ENCODE assay signal across 7 mouse cellular contexts in genomic region chr17:33928251-33928947, GRCm38 (mm10). TPM values are rescaled to one million over a fixed set of nuclear protein-coding genes. Genes with fewer than 3 reads are reported as not detected.
DNase-seq lines count a peak whose midpoint lies in the region; ATAC-seq and TF ChIP-seq lines count a peak whose summit lies in the region.

No protein-coding gene starts in this region.

- ATAC-seq in lung, embryonic 15.5 days (ENCODE audit: borderline replicate concordance, extremely low read depth, low FRiP score, low TSS enrichment), result no peak
- ATAC-seq in forebrain, embryonic 11.5 days (replicated peaks; ENCODE audit: low FRiP score), result no peak
- no peak for ATAC-seq in limb, embryonic 11.5 days (ENCODE audit: insufficient number of reproducible peaks, low FRiP score, low TSS enrichment, low read depth)
- ATAC-seq in granulocyte monocyte progenitor cell, adult 5-6 weeks (replicated peaks; ENCODE audit: poor library complexity, severe bottlenecking), result no peak

- H3K36me3 ChIP-seq in lung, embryonic 15.5 days, result peaks cover 26% of the 10 kb centered on the region
- no peaks in the 10 kb centered on the region for H3K36me3 ChIP-seq in forebrain, embryonic 11.5 days (ENCODE audit: control insufficient read depth, insufficient read depth, low read length)
- 0 out of 2 replicates have a peak, but pooled peaks cover 2% of the 10 kb centered on the region for H3K36me3 ChIP-seq in limb, embryonic 11.5 days (ENCODE audit: control insufficient read depth, insufficient read depth, low read length)

- DNase-seq in lung, postnatal 14 days, result no peak
- no peak for DNase-seq in forebrain, embryonic 11.5 days (ENCODE audit: low spot score)
- no peak for DNase-seq in limb, embryonic 11.5 days (ENCODE audit: low spot score)
- no peak for DNase-seq in right cerebral cortex, postnatal 14 days

- H3K27me3 ChIP-seq in lung, embryonic 15.5 days, result no peaks in the 10 kb centered on the region
- no peaks in the 10 kb centered on the region for H3K27me3 ChIP-seq in forebrain, embryonic 11.5 days (ENCODE audit: control insufficient read depth, insufficient read depth, low read length)
- no peaks in the 10 kb centered on the region for H3K27me3 ChIP-seq in limb, embryonic 11.5 days (ENCODE audit: control insufficient read depth, insufficient read depth, low read length)

- no peaks in the 10 kb centered on the region for H3K9me3 ChIP-seq in lung, embryonic 15.5 days
- no peaks in the 10 kb centered on the region for H3K9me3 ChIP-seq in forebrain, embryonic 11.5 days (ENCODE audit: control insufficient read depth, low read length)
- no peaks in the 10 kb centered on the region for H3K9me3 ChIP-seq in limb, embryonic 11.5 days (ENCODE audit: control insufficient read depth, low read length)

- H3K27ac ChIP-seq in lung, embryonic 15.5 days, result 0 out of 2 replicates have a peak overlapping the region, but pooled peaks have one; percentile 98
- no peak overlapping the region for H3K27ac ChIP-seq in forebrain, embryonic 11.5 days (ENCODE audit: low read depth, low read length)
- no peak overlapping the region for H3K27ac ChIP-seq in limb, embryonic 11.5 days (replicated peaks; ENCODE audit: low read depth, low read length)
- H3K27ac ChIP-seq in olfactory bulb, adult 2 months (ENCODE audit: insufficient read depth, low read depth, low read length), result no peak overlapping the region

- WGBS in lung, embryonic 15.5 days, result 57% methylated on average over 21 of the region's 21 CpGs
- 66% methylated on average over 21 of the region's 21 CpGs for WGBS in forebrain, embryonic 11.5 days
- WGBS in limb, embryonic 11.5 days, result 64% methylated on average over 21 of the region's 21 CpGs
- WGBS in olfactory bulb, adult 2 months, result 55% methylated on average over 21 of the region's 21 CpGs

- H3K4me2 ChIP-seq in lung, embryonic 15.5 days, result peak overlapping the region; percentile 92
- peak overlapping the region; percentile 100 for H3K4me2 ChIP-seq in forebrain, embryonic 11.5 days (ENCODE audit: low read depth, low read length, severe bottlenecking)
- H3K4me2 ChIP-seq in limb, embryonic 11.5 days (ENCODE audit: low read depth, severe bottlenecking), result peak overlapping the region; percentile 99

- no peak for TF ChIP-seq CTCF in olfactory bulb, adult 2 months (IDR thresholded peaks at IDR 0.05; ENCODE audit: insufficient read depth, low read depth, low read length)

- H3K4me1 ChIP-seq in lung, embryonic 15.5 days, result peaks cover 23% of the 10 kb centered on the region
- H3K4me1 ChIP-seq in forebrain, embryonic 11.5 days (replicated peaks; ENCODE audit: control insufficient read depth, insufficient read depth, low read length), result peaks cover 13% of the 10 kb centered on the region; the same call in 1 of the 2 replicates
- H3K4me1 ChIP-seq in limb, embryonic 11.5 days (ENCODE audit: control insufficient read depth, insufficient read depth, low read length), result peaks cover 15% of the 10 kb centered on the region
- peaks cover 12% of the 10 kb centered on the region for H3K4me1 ChIP-seq in olfactory bulb, adult 2 months (ENCODE audit: control insufficient read depth, insufficient read depth, low read length)

- no peak for TF ChIP-seq POLR2A in olfactory bulb, adult 2 months (IDR thresholded peaks at IDR 0.05; ENCODE audit: insufficient read depth, low read depth, low read length)

- H3K4me3 ChIP-seq in lung, embryonic 15.5 days, result peak overlapping the region; percentile 79
- H3K4me3 ChIP-seq in forebrain, embryonic 11.5 days (ENCODE audit: low read depth, low read length), result peak overlapping the region; percentile 83
- H3K4me3 ChIP-seq in limb, embryonic 11.5 days (ENCODE audit: low read depth, low read length), result peak overlapping the region; percentile 91
- peak overlapping the region; percentile 77; the same call in 1 of the 2 replicates for H3K4me3 ChIP-seq in olfactory bulb, adult 2 months (ENCODE audit: insufficient read depth, low read depth, low read length)

- peak overlapping the region; percentile 79 for H3K9ac ChIP-seq in lung, embryonic 15.5 days
- H3K9ac ChIP-seq in forebrain, embryonic 11.5 days (ENCODE audit: low read length), result peak overlapping the region; percentile 84
- peak overlapping the region; percentile 73 for H3K9ac ChIP-seq in limb, embryonic 11.5 days (ENCODE audit: low read length)

RNA-seq across cellular contexts. Expression of gene Rgl2, which starts 0.9 kb away (rescaled TPM):
- polyA plus RNA-seq in lung, embryonic 15.5 days (2015; fragmentation: Nextera tagmentation; extraction: Ambion mirVana), result 47.7 and 57.8 TPM in 2 replicates
- 48.0 and 51.5 TPM in 2 replicates for polyA plus RNA-seq in forebrain, embryonic 11.5 days (2014; fragmentation: Nextera tagmentation; extraction: Ambion mirVana)
- 37.3 and 38.7 TPM in 2 replicates for polyA plus RNA-seq in limb, embryonic 11.5 days (2014; fragmentation: Nextera tagmentation; extraction: Ambion mirVana)
- polyA plus RNA-seq in olfactory bulb, adult 2 months (2012; ENCODE audit: insufficient read depth, insufficient read length, low replicate concordance, missing spikeins), result 671 TPM in 1 of 2 replicates, not detected in the other
- 44.6 and 78.3 TPM in 2 replicates for total RNA-seq in granulocyte monocyte progenitor cell, adult 5-6 weeks (2014; fragmentation: Nextera tagmentation)
- total RNA-seq in granulocyte monocyte progenitor cell, adult 5-6 weeks (2017), result 35.5 and 35.8 TPM in 2 replicates

RNA-seq across cellular contexts. Expression of gene Pfdn6, which starts 11.7 kb away (rescaled TPM):
- polyA plus RNA-seq in lung, embryonic 15.5 days (2015; fragmentation: Nextera tagmentation; extraction: Ambion mirVana), result 137 and 153 TPM in 2 replicates
- polyA plus RNA-seq in forebrain, embryonic 11.5 days (2014; fragmentation: Nextera tagmentation; extraction: Ambion mirVana), result 202 and 214 TPM in 2 replicates
- 208 and 212 TPM in 2 replicates for polyA plus RNA-seq in limb, embryonic 11.5 days (2014; fragmentation: Nextera tagmentation; extraction: Ambion mirVana)
- polyA plus RNA-seq in olfactory bulb, adult 2 months (2012; ENCODE audit: insufficient read depth, insufficient read length, low replicate concordance, missing spikeins), result not detected in 2 replicates
- 177 and 226 TPM in 2 replicates for total RNA-seq in granulocyte monocyte progenitor cell, adult 5-6 weeks (2014; fragmentation: Nextera tagmentation)
- 149 and 168 TPM in 2 replicates for total RNA-seq in granulocyte monocyte progenitor cell, adult 5-6 weeks (2017)

RNA-seq across cellular contexts. Expression of gene Wdr46, which starts 12.1 kb away (rescaled TPM):
- polyA plus RNA-seq in lung, embryonic 15.5 days (2015; fragmentation: Nextera tagmentation; extraction: Ambion mirVana), result 33.1 and 34.2 TPM in 2 replicates
- polyA plus RNA-seq in forebrain, embryonic 11.5 days (2014; fragmentation: Nextera tagmentation; extraction: Ambion mirVana), result 42.6 and 47.2 TPM in 2 replicates
- 37.4 and 45.6 TPM in 2 replicates for polyA plus RNA-seq in limb, embryonic 11.5 days (2014; fragmentation: Nextera tagmentation; extraction: Ambion mirVana)
- not detected in 2 replicates for polyA plus RNA-seq in olfactory bulb, adult 2 months (2012; ENCODE audit: insufficient read depth, insufficient read length, low replicate concordance, missing spikeins)
- 41.4 and 56.6 TPM in 2 replicates for total RNA-seq in granulocyte monocyte progenitor cell, adult 5-6 weeks (2014; fragmentation: Nextera tagmentation)
- 48.6 and 53.9 TPM in 2 replicates for total RNA-seq in granulocyte monocyte progenitor cell, adult 5-6 weeks (2017)

RNA-seq across cellular contexts. Expression of gene Zbtb22, which starts 12.7 kb away (rescaled TPM):
- polyA plus RNA-seq in lung, embryonic 15.5 days (2015; fragmentation: Nextera tagmentation; extraction: Ambion mirVana), result 17.8 and 20.6 TPM in 2 replicates
- polyA plus RNA-seq in forebrain, embryonic 11.5 days (2014; fragmentation: Nextera tagmentation; extraction: Ambion mirVana), result 13.0 and 14.9 TPM in 2 replicates
- polyA plus RNA-seq in limb, embryonic 11.5 days (2014; fragmentation: Nextera tagmentation; extraction: Ambion mirVana), result 10.1 and 11.8 TPM in 2 replicates
- not detected in 2 replicates for polyA plus RNA-seq in olfactory bulb, adult 2 months (2012; ENCODE audit: insufficient read depth, insufficient read length, low replicate concordance, missing spikeins)
- 11.9 and 22.0 TPM in 2 replicates for total RNA-seq in granulocyte monocyte progenitor cell, adult 5-6 weeks (2014; fragmentation: Nextera tagmentation)
- total RNA-seq in granulocyte monocyte progenitor cell, adult 5-6 weeks (2017), result 16.8 and 23.9 TPM in 2 replicates

RNA-seq across cellular contexts. Expression of gene Tapbp, which starts 12.7 kb away (rescaled TPM):
- polyA plus RNA-seq in lung, embryonic 15.5 days (2015; fragmentation: Nextera tagmentation; extraction: Ambion mirVana), result 45.3 and 52.6 TPM in 2 replicates
- polyA plus RNA-seq in forebrain, embryonic 11.5 days (2014; fragmentation: Nextera tagmentation; extraction: Ambion mirVana), result 13.9 and 15.5 TPM in 2 replicates
- polyA plus RNA-seq in limb, embryonic 11.5 days (2014; fragmentation: Nextera tagmentation; extraction: Ambion mirVana), result 12.5 and 14.8 TPM in 2 replicates
- polyA plus RNA-seq in olfactory bulb, adult 2 months (2012; ENCODE audit: insufficient read depth, insufficient read length, low replicate concordance, missing spikeins), result 118 TPM in 1 of 2 replicates, not detected in the other
- 68.2 and 76.8 TPM in 2 replicates for total RNA-seq in granulocyte monocyte progenitor cell, adult 5-6 weeks (2014; fragmentation: Nextera tagmentation)
- total RNA-seq in granulocyte monocyte progenitor cell, adult 5-6 weeks (2017), result 48.0 and 57.7 TPM in 2 replicates
